In genomic region chr2:85004341-85004740, GRCm38 (mm10) we compare ENCODE assay signal across 21 mouse cellular contexts. TPM values are rescaled to one million over a fixed set of nuclear protein-coding genes. Genes with fewer than 3 reads are reported as not detected.
DNase-seq lines count a peak whose midpoint lies in the region.
"Had no signal": no experiment of that assay in that cellular context is flagged by ENCODE, and none has a peak within 500 bp of the region (broad histone marks: within the 10 kb centered on the region; RNA-seq: fewer than 3 reads in every experiment).

No protein-coding gene starts in this region.

- DNase-seq in left cerebral cortex, adult 18-20 months (ENCODE audit: low spot score in 2 of 2) = peak; percentile 41 to 49
- DNase-seq in left cerebral cortex, postnatal 4 days = no peak
- DNase-seq in adipocyte (ENCODE audit: low spot score) = peak; percentile 33
- peak; percentile 16 to 82 for DNase-seq in left cerebral cortex, postnatal 25 days (ENCODE audit: low spot score in 2 of 2)
- DNase-seq in telencephalon, adult 2 months (ENCODE audit: low read depth, low spot score) = peak; percentile 69
- DNase-seq in spleen, postnatal 10 days (ENCODE audit: low spot score in 2 of 2) = no peak
- DNase-seq in heart, postnatal 25 days (ENCODE audit: low spot score) = no peak
- DNase-seq: adrenal gland, postnatal 10 days; cerebellum, postnatal 10 days; embryo, embryonic 11 days; gastrocnemius, postnatal 25 days; kidney, adult 2 months; kidney, postnatal 10 days; lung, adult 18-20 months; lung, postnatal 14 days; thymus, postnatal 36 days had no signal

- intact Hi-C loops in left cerebral cortex, postnatal 4 days (cut with DNase I) = no loop called here
- intact Hi-C loops in left cerebral cortex, postnatal 25 days (cut with DNase I) = loop anchor here (2.0 kb wide), 1 partner anchor 116 kb away; no protein-coding TSS in a partner anchor
- intact Hi-C loops in heart, postnatal 25 days (cut with DNase I) = no loop called here

RNA-seq across cellular contexts. Expression of gene Prg3, which starts 16.3 kb away (rescaled TPM):
- not detected for total RNA-seq in left cerebral cortex, adult 18-20 months (2021)
- total RNA-seq in left cerebral cortex, postnatal 4 days (2021) = not detected
- not detected for total RNA-seq in left cerebral cortex, postnatal 25 days (2021)
- not detected for total RNA-seq in heart, postnatal 25 days (2021)
- total RNA-seq: gastrocnemius, postnatal 25 days; heart, adult 8-10 months; hindbrain, postnatal 0 days; layer of hippocampus, adult 2 months; liver, adult 2 months had no signal

RNA-seq across cellular contexts. Expression of gene Prg2, which starts 24.1 kb away (rescaled TPM):
- not detected for total RNA-seq in left cerebral cortex, adult 18-20 months (2021)
- total RNA-seq in left cerebral cortex, postnatal 4 days (2021) = not detected
- not detected for total RNA-seq in left cerebral cortex, postnatal 25 days (2021)
- not detected for total RNA-seq in heart, postnatal 25 days (2021)
- total RNA-seq: gastrocnemius, postnatal 25 days; heart, adult 8-10 months; hindbrain, postnatal 0 days; layer of hippocampus, adult 2 months; liver, adult 2 months had no signal

RNA-seq across cellular contexts. Expression of gene Ssrp1, which starts 32.7 kb away (rescaled TPM):
- total RNA-seq in left cerebral cortex, adult 18-20 months (2021) = 100 to 1,000 TPM; 105 to 109 TPM
- total RNA-seq in left cerebral cortex, postnatal 4 days (2021) = 100 to 1,000 TPM; 146 to 154 TPM
- total RNA-seq in left cerebral cortex, postnatal 25 days (2021) = 10 to 100 TPM; 93.4 to 99.9 TPM
- total RNA-seq in heart, postnatal 25 days (2021) = 10 to 100 TPM; 35.5 to 40.8 TPM

RNA-seq across cellular contexts. Expression of gene P2rx3, which starts 32.9 kb away (rescaled TPM):
- total RNA-seq in left cerebral cortex, adult 18-20 months (2021) = 1 to 10 TPM; 1.9 to 2.1 TPM
- 1 to 10 TPM; 1.0 to 1.4 TPM for total RNA-seq in left cerebral cortex, postnatal 4 days (2021)
- 1 to 10 TPM; 2.2 to 2.3 TPM for total RNA-seq in left cerebral cortex, postnatal 25 days (2021)
- total RNA-seq in heart, postnatal 25 days (2021) = under 1 TPM; 0.26 to 0.42 TPM
- total RNA-seq: hematopoietic stem cell, adult 5-6 weeks had no signal

RNA-seq across cellular contexts. Expression of gene Tnks1bp1, which starts 43.5 kb away (rescaled TPM):
- total RNA-seq in left cerebral cortex, adult 18-20 months (2021) = 100 to 1,000 TPM; 128 to 136 TPM
- total RNA-seq in left cerebral cortex, postnatal 4 days (2021) = 10 to 100 TPM; 80.1 to 91.9 TPM
- 100 to 1,000 TPM; 112 to 123 TPM for total RNA-seq in left cerebral cortex, postnatal 25 days (2021)
- 10 to 100 TPM; 63.2 to 65.0 TPM for total RNA-seq in heart, postnatal 25 days (2021)

Comparison
In these comparisons a context has a peak if more than half of its experiments do, and no peak if none do; other contexts are left out.
1. DNase-seq: peak in left cerebral cortex, adult 18-20 months (2 of 2), adipocyte (single experiment), left cerebral cortex, postnatal 25 days (2 of 2) and telencephalon, adult 2 months (single experiment); none in left cerebral cortex, postnatal 4 days (single experiment), spleen, postnatal 10 days (0 of 2) and heart, postnatal 25 days (single experiment).